Mouse (Mus musculus) heart, embryonic 15.5 days (tissue): ENCODE results near the gene Atrnl1. TPM values are rescaled to one million over a fixed set of nuclear protein-coding genes. Genes with fewer than 3 reads are reported as not detected.
A peak's percentile ranks its signal among the peaks of the same experiment; 100 is the strongest.
"Not testable (repeated sequence)": the region's sequence is repeated elsewhere in the genome, so short reads cannot be mapped to it uniquely, and the experiment has no call there.

Experiments used
- ATAC-seq: fragments of 200-750 bp; cut with Nextera tagmentation; replicated peaks from 2 replicates; pipeline ENCODE4 v1.8.0; 2017; ENCODE audit warnings: low read depth, moderate TSS enrichment; ENCODE audit not compliant: insufficient number of reproducible peaks, insufficient read depth, low FRiP score
- H3K27ac ChIP-seq: fragments of 300-500 bp; sonication (generic); 2 replicates; pipeline ENCODE4 v1.5.1; 2015; ENCODE audit warnings: mild to moderate bottlenecking, inconsistent platforms
- H3K27me3 ChIP-seq: fragments of 300-500 bp; sonication (generic); 2 replicates; pipeline ENCODE4 v1.6.1; 2015; ENCODE audit warnings: inconsistent platforms
- H3K36me3 ChIP-seq: fragments of 300-500 bp; sonication (generic); 2 replicates; pipeline ENCODE4 v1.6.1; 2015; ENCODE audit warnings: mild to moderate bottlenecking, inconsistent platforms
- H3K4me1 ChIP-seq: fragments of 300-500 bp; sonication (generic); replicated peaks from 2 replicates; pipeline ENCODE4 v1.6.1; 2015; ENCODE audit warnings: inconsistent platforms
- H3K4me2 ChIP-seq: fragments of 300-500 bp; sonication (generic); 2 replicates; pipeline ENCODE4 v1.6.1; 2015; ENCODE audit warnings: inconsistent platforms, mild to moderate bottlenecking, moderate library complexity
- H3K4me3 ChIP-seq: fragments of 300-500 bp; sonication (generic); 2 replicates; pipeline ENCODE4 v1.5.1; 2015; ENCODE audit warnings: mild to moderate bottlenecking, inconsistent platforms
- H3K9ac ChIP-seq: fragments of 300-500 bp; sonication (generic); 2 replicates; pipeline ENCODE4 v1.6.1; 2015; ENCODE audit warnings: mild to moderate bottlenecking, inconsistent platforms
- H3K9me3 ChIP-seq: fragments of 300-500 bp; sonication (generic); replicated peaks from 2 replicates; pipeline ENCODE4 v1.6.1; 2016; ENCODE audit warnings: inconsistent platforms
- WGBS: fragments of 180-500 bp; shearing (Covaris S2); methylation state at CpG from one replicate; pipeline ENCODE4 v1.1.7; 2015; ENCODE audit warnings: mixed read lengths; 5-methylcytosine and 5-hydroxymethylcytosine counted together
- polyA plus RNA-seq: library from polyadenylated mRNA; unstranded; fragments of >200 nt; fragmentation: Nextera tagmentation; extraction: Ambion mirVana; gene quantifications from 2 replicates; pipeline ENCODE4 v1.2.1, GENCODE M21; 2015

Atrnl1 gene
- polyA plus RNA-seq, 1 experiment from 2014 or later = 2.9 TPM

- no peak for ATAC-seq
- H3K36me3 ChIP-seq = no peaks in the 10 kb centered on the region; the same call in 1 of the 2 replicates
- H3K4me3 ChIP-seq = no peak overlapping the region
- no peaks in the 10 kb centered on the region for H3K4me1 ChIP-seq
- H3K4me2 ChIP-seq = no peak overlapping the region
- no peaks in the 10 kb centered on the region for H3K27me3 ChIP-seq
- WGBS = 96% methylated on average over 4 of the region's 4 CpGs
- H3K9me3 ChIP-seq = 0 out of 2 replicates have a peak, but pooled peaks cover 3% of the 10 kb centered on the region
- no peak overlapping the region for H3K9ac ChIP-seq
- H3K27ac ChIP-seq = no peak overlapping the region; the same call in 1 of the 2 replicates
Measured at GRCm38 (mm10) chr19:57648944-57649271, 38.1 kb downstream of the Atrnl1 start.

- Histone ChIP-seq H3K9me3 (no peaks in the 10 kb centered on the region), H3K9ac (no peak overlapping the region), H3K36me3 (no peaks in the 10 kb centered on the region; the same call in 1 of the 2 replicates), H3K27me3 (no peaks in the 10 kb centered on the region), H3K27ac (no peak overlapping the region), H3K4me3 (no peak overlapping the region), H3K4me1 (no peaks in the 10 kb centered on the region), H3K4me2 (no peak overlapping the region)
- WGBS = 63% methylated on average over 2 of the region's 2 CpGs
- no peak for ATAC-seq
Measured at GRCm38 (mm10) chr19:57655083-57655482, 44.2 kb downstream of the Atrnl1 start.

- no peaks in the 10 kb centered on the region for H3K4me1 ChIP-seq
- H3K4me2 ChIP-seq = no peak overlapping the region
- ATAC-seq = no peak
- H3K4me3 ChIP-seq = no peak overlapping the region
- H3K27me3 ChIP-seq = no peaks in the 10 kb centered on the region
- no peak overlapping the region for H3K9ac ChIP-seq
- no peak overlapping the region for H3K27ac ChIP-seq
- WGBS = 92% methylated on average over 11 of the region's 11 CpGs
- H3K36me3 ChIP-seq = no peaks in the 10 kb centered on the region; the same call in 1 of the 2 replicates
- no peaks in the 10 kb centered on the region for H3K9me3 ChIP-seq
Measured at GRCm38 (mm10) chr19:57655491-57655890, 44.7 kb downstream of the Atrnl1 start.

- H3K9ac ChIP-seq = no peak overlapping the region
- H3K4me3 ChIP-seq = no peak overlapping the region
- ATAC-seq = no peak
- peak overlapping the region; percentile 51; the same call in 1 of the 2 replicates for H3K27ac ChIP-seq
- no peaks in the 10 kb centered on the region for H3K27me3 ChIP-seq
- no peaks in the 10 kb centered on the region; the same call in 1 of the 2 replicates for H3K36me3 ChIP-seq
- 61% methylated on average over 12 of the region's 12 CpGs for WGBS
- no peaks in the 10 kb centered on the region for H3K9me3 ChIP-seq
- no peaks in the 10 kb centered on the region for H3K4me1 ChIP-seq
- no peak overlapping the region for H3K4me2 ChIP-seq
Measured at GRCm38 (mm10) chr19:57657426-57658087, 46.7 kb downstream of the Atrnl1 start.

- Histone ChIP-seq H3K36me3 (no peaks in the 10 kb centered on the region; the same call in 1 of the 2 replicates), H3K9me3 (no peaks in the 10 kb centered on the region), H3K4me2 (no peak overlapping the region), H3K4me3 (no peak overlapping the region), H3K27me3 (no peaks in the 10 kb centered on the region), H3K9ac (no peak overlapping the region), H3K27ac (peak overlapping the region; percentile 29), H3K4me1 (no peaks in the 10 kb centered on the region)
- WGBS = 69% methylated on average over 8 of the region's 8 CpGs
- no peak for ATAC-seq
Measured at GRCm38 (mm10) chr19:57658111-57659091, 47.6 kb downstream of the Atrnl1 start.

GRCm38 (mm10) chr19:57667011-57667410, 56.2 kb downstream of the Atrnl1 start:
- H3K9me3 ChIP-seq = no peaks in the 10 kb centered on the region
- no peak overlapping the region for H3K27ac ChIP-seq
- H3K4me2 ChIP-seq = no peak overlapping the region
- 83% methylated on average over 9 of the region's 9 CpGs for WGBS
- no peak overlapping the region for H3K4me3 ChIP-seq
- no peak overlapping the region for H3K9ac ChIP-seq
- H3K27me3 ChIP-seq = no peaks in the 10 kb centered on the region
- no peaks in the 10 kb centered on the region for H3K4me1 ChIP-seq
- no peak for ATAC-seq
- no peaks in the 10 kb centered on the region; the same call in 1 of the 2 replicates for H3K36me3 ChIP-seq

- H3K27ac ChIP-seq = no peak overlapping the region
- H3K9me3 ChIP-seq = no peaks in the 10 kb centered on the region
- H3K4me2 ChIP-seq = no peak overlapping the region
- no peaks in the 10 kb centered on the region for H3K4me1 ChIP-seq
- H3K9ac ChIP-seq = no peak overlapping the region
- 87% methylated on average over 10 of the region's 10 CpGs for WGBS
- no peak overlapping the region for H3K4me3 ChIP-seq
- no peaks in the 10 kb centered on the region; the same call in 1 of the 2 replicates for H3K36me3 ChIP-seq
- no peak for ATAC-seq
- no peaks in the 10 kb centered on the region for H3K27me3 ChIP-seq
Measured at GRCm38 (mm10) chr19:57667946-57668345, 57.1 kb downstream of the Atrnl1 start.

GRCm38 (mm10) chr19:57679455-57679854, 68.6 kb downstream of the Atrnl1 start:
- H3K9ac ChIP-seq = no peak overlapping the region
- no peaks in the 10 kb centered on the region for H3K9me3 ChIP-seq
- no peaks in the 10 kb centered on the region; the same call in 1 of the 2 replicates for H3K4me1 ChIP-seq
- H3K27me3 ChIP-seq = no peaks in the 10 kb centered on the region
- WGBS = 88% methylated on average over 3 of the region's 3 CpGs
- no peak overlapping the region for H3K4me2 ChIP-seq
- no peak for ATAC-seq
- H3K27ac ChIP-seq = no peak overlapping the region
- H3K4me3 ChIP-seq = no peak overlapping the region
- H3K36me3 ChIP-seq = peaks cover 4% of the 10 kb centered on the region; the same call in 1 of the 2 replicates

- no peak for ATAC-seq
- Histone ChIP-seq H3K27ac (no peak overlapping the region), H3K27me3 (no peaks in the 10 kb centered on the region), H3K9me3 (no peaks in the 10 kb centered on the region), H3K36me3 (peaks cover 7% of the 10 kb centered on the region; the same call in 1 of the 2 replicates), H3K9ac (no peak overlapping the region), H3K4me1 (no peaks in the 10 kb centered on the region), H3K4me3 (no peak overlapping the region), H3K4me2 (no peak overlapping the region)
- WGBS = 77% methylated on average over 20 of the region's 20 CpGs
Measured at GRCm38 (mm10) chr19:57686596-57686995, 75.8 kb downstream of the Atrnl1 start.

- no peaks in the 10 kb centered on the region for H3K4me1 ChIP-seq
- no peak overlapping the region for H3K4me2 ChIP-seq
- no peaks in the 10 kb centered on the region for H3K27me3 ChIP-seq
- H3K27ac ChIP-seq = no peak overlapping the region
- 84% methylated on average over 3 of the region's 3 CpGs for WGBS
- H3K9me3 ChIP-seq = no peaks in the 10 kb centered on the region
- H3K4me3 ChIP-seq = no peak overlapping the region
- no peak for ATAC-seq
- no peak overlapping the region for H3K9ac ChIP-seq
- H3K36me3 ChIP-seq = peaks cover 3% of the 10 kb centered on the region; the same call in 1 of the 2 replicates
Measured at GRCm38 (mm10) chr19:57692566-57692965, 81.7 kb downstream of the Atrnl1 start.

GRCm38 (mm10) chr19:57696781-57697180, 85.9 kb downstream of the Atrnl1 start:
- not testable (repeated sequence) for ATAC-seq, H3K9me3 ChIP-seq, H3K9ac ChIP-seq, H3K4me2 ChIP-seq, H3K4me3 ChIP-seq, H3K4me1 ChIP-seq, H3K27me3 ChIP-seq, H3K36me3 ChIP-seq
- WGBS = 61% methylated on average over 5 of the region's 5 CpGs
- H3K27ac ChIP-seq = peak overlapping the region; percentile 49
